Mouse (Mus musculus) small intestine, adult 2 months (tissue): ENCODE data around the gene Gm28041. TPM values are rescaled to one million over a fixed set of nuclear protein-coding genes. Genes with fewer than 3 reads are reported as not detected.
"Not testable (repeated sequence)": the region's sequence is repeated elsewhere in the genome, so short reads cannot be mapped to it uniquely, and the experiment has no call there.

Source experiments
- H3K27ac ChIP-seq: fragments of 200-500 bp; 2 replicates; pipeline ENCODE4 v1.5.1; 2012; ENCODE audit warnings: low read depth, low read length, control low read depth, inconsistent platforms; ENCODE audit not compliant: insufficient read depth
- H3K27me3 ChIP-seq: fragments of 200-500 bp; 2 replicates; pipeline ENCODE4 v1.6.1; 2012; ENCODE audit warnings: mild to moderate bottlenecking, moderate library complexity, low read length, inconsistent platforms; ENCODE audit not compliant: control insufficient read depth, insufficient read depth
- H3K36me3 ChIP-seq: fragments of 200-500 bp; 2 replicates; pipeline ENCODE4 v1.6.1; 2012; ENCODE audit warnings: mild to moderate bottlenecking, low read length, control low read depth, inconsistent platforms; ENCODE audit not compliant: control insufficient read depth, insufficient read depth
- H3K4me1 ChIP-seq: fragments of 200-500 bp; 2 replicates; pipeline ENCODE4 v1.6.1; 2012; ENCODE audit warnings: low read length, inconsistent platforms, mixed read lengths; ENCODE audit not compliant: control insufficient read depth, insufficient read depth, insufficient read length
- H3K4me3 ChIP-seq: fragments of 200-500 bp; 2 replicates; pipeline ENCODE4 v1.5.1; 2012; ENCODE audit warnings: low read depth, mild to moderate bottlenecking, control low read depth, inconsistent platforms, low read length, moderate library complexity
- CTCF ChIP-seq: fragments of 200-500 bp; IDR thresholded peaks from 2 replicates; pipeline ENCODE4 v1.5.1; 2012; ENCODE audit warnings: low read depth, mild to moderate bottlenecking, control low read depth, inconsistent platforms, low read length, moderate library complexity, mixed read lengths; ENCODE audit not compliant: insufficient replicate concordance, insufficient read length; ENCODE audit errors: extremely low read depth
- POLR2A ChIP-seq: fragments of 200-500 bp; IDR thresholded peaks from 2 replicates; pipeline ENCODE4 v1.6.1; 2012; ENCODE audit warnings: low read depth, mild to moderate bottlenecking, control low read depth, inconsistent platforms, low read length, moderate library complexity
- WGBS: fragments of 180-500 bp; shearing (Covaris S2); methylation state at CpG from one replicate; pipeline ENCODE4 v1.1.7; 2018; 5-methylcytosine and 5-hydroxymethylcytosine counted together
- polyA plus RNA-seq: library from polyadenylated mRNA; depleted of rRNA; stranded (reverse); fragments of >200 nt; gene quantifications from 2 replicates; pipeline ENCODE4 v1.2.3, GENCODE M21; 2012; rRNA removed

Gm28041 gene
- not detected in 2 replicates for polyA plus RNA-seq

- not testable (repeated sequence) for H3K27me3 ChIP-seq, H3K4me1 ChIP-seq, H3K36me3 ChIP-seq
- peak within 1 kb of the TSS; percentile 31; the same call in 1 of the 2 replicates for H3K27ac ChIP-seq
- WGBS: 10% methylated on average over 14 of the region's 15 CpGs
- H3K4me3 ChIP-seq: peak within 1 kb of the TSS; percentile 70
These were observed at the start of gene Gm28041, which contains the start of gene Zfp456 for GRCm38 (mm10) chr13:67375050-67375911. Gene Gm28041, minus strand, starts transcription at chr13:67375733. Gene Zfp456, minus strand, starts transcription at chr13:67375810.

- WGBS: 95% methylated on average over 2 of the region's 2 CpGs
These were observed 47.0 kb upstream of the Gm28041 start for GRCm38 (mm10) chr13:67422532-67422931.

GRCm38 (mm10) chr13:67421207-67421857 lies 45.8 kb upstream of the Gm28041 start, which contains the start of gene Zfp459:
Gene Zfp459, minus strand, starts transcription at chr13:67421418.
- peak within 1 kb of the TSS; percentile 83 for H3K4me3 ChIP-seq
- no peak within 1 kb of the TSS for H3K27ac ChIP-seq
- WGBS: under 1% methylated on average over 22 of the region's 22 CpGs

More at GRCm38 (mm10) chr13:67422532-67422931, 47.0 kb upstream of the Gm28041 start:
- not testable (repeated sequence) for H3K4me1 ChIP-seq, H3K27me3 ChIP-seq, H3K27ac ChIP-seq, H3K36me3 ChIP-seq, H3K4me3 ChIP-seq

GRCm38 (mm10) chr13:67420558-67421206 lies 45.1 kb upstream of the Gm28041 start:
- no peak for TF ChIP-seq POLR2A
- no peak for TF ChIP-seq CTCF
- Histone ChIP-seq H3K36me3 (no peaks in the 10 kb centered on the region), H3K27ac (no peak overlapping the region), H3K27me3 (no peaks in the 10 kb centered on the region), H3K4me3 (peak overlapping the region; percentile 83), H3K4me1 (no peaks in the 10 kb centered on the region)
- WGBS: 21% methylated on average over 11 of the region's 11 CpGs

More at GRCm38 (mm10) chr13:67421207-67421857, 45.8 kb upstream of the Gm28041 start, which contains the start of gene Zfp459:
- Histone ChIP-seq H3K4me1 (no peaks in the 10 kb centered on the region), H3K36me3 (no peaks in the 10 kb centered on the region), H3K27me3 (no peaks in the 10 kb centered on the region)
- TF ChIP-seq CTCF (no peak), POLR2A (peak; percentile 45; the same call in 1 of the 2 replicates)

- Histone ChIP-seq H3K4me1 (no peaks in the 10 kb centered on the region), H3K27ac (no peak overlapping the region), H3K27me3 (no peaks in the 10 kb centered on the region), H3K4me3 (no peak overlapping the region), H3K36me3 (no peaks in the 10 kb centered on the region)
- WGBS: 91% methylated on average over 3 of the region's 3 CpGs
- TF ChIP-seq CTCF (no peak), POLR2A (no peak)
These were observed 41.3 kb upstream of the Gm28041 start for GRCm38 (mm10) chr13:67416811-67417210.

- no peak overlapping the region for H3K27ac ChIP-seq
- no peaks in the 10 kb centered on the region for H3K27me3 ChIP-seq
- TF ChIP-seq POLR2A: no peak
- no peak for TF ChIP-seq CTCF
- WGBS: 73% methylated on average over 6 of the region's 6 CpGs
- no peaks in the 10 kb centered on the region for H3K36me3 ChIP-seq
- no peaks in the 10 kb centered on the region for H3K4me1 ChIP-seq
- no peak overlapping the region for H3K4me3 ChIP-seq
These were observed 40.2 kb upstream of the Gm28041 start for GRCm38 (mm10) chr13:67415759-67416158.

- not testable (repeated sequence) for H3K36me3 ChIP-seq, H3K4me1 ChIP-seq, H3K4me3 ChIP-seq, H3K27ac ChIP-seq, H3K27me3 ChIP-seq
- WGBS: 63% methylated on average over 3 of the region's 3 CpGs
These were observed 38.1 kb upstream of the Gm28041 start for GRCm38 (mm10) chr13:67413634-67414033.

- 0 out of 2 replicates have a peak within 1 kb of the TSS, but pooled peaks have one; percentile 48 for H3K27ac ChIP-seq
- not testable (repeated sequence) for H3K36me3 ChIP-seq, H3K4me1 ChIP-seq, H3K27me3 ChIP-seq
- 2% methylated on average over 16 of the region's 16 CpGs for WGBS
- peak within 1 kb of the TSS; percentile 95 for H3K4me3 ChIP-seq
These were observed 23.8 kb upstream of the Gm28041 start, which contains the start of gene Zfp429 for GRCm38 (mm10) chr13:67399183-67399903. Gene Zfp429, minus strand, starts transcription at chr13:67399819.

- H3K36me3 ChIP-seq, H3K27ac ChIP-seq, H3K4me1 ChIP-seq, H3K27me3 ChIP-seq, H3K4me3 ChIP-seq: not testable (repeated sequence)
- 60% methylated on average over 3 of the region's 3 CpGs for WGBS
These were observed 722 bp upstream of the Gm28041 start for GRCm38 (mm10) chr13:67376255-67376654.
